Mouse (Mus musculus) ZHBTc4 (cell line): ENCODE data around the gene Cdh23.
A peak's percentile ranks its signal among the peaks of the same experiment; 100 is the strongest.

Experiments used
- DNase-seq: peaks from one replicate; pipeline ENCODE4 v3.0.0-alpha.2; 2011; ENCODE audit warnings: low read depth, low spot score

The Cdh23 gene

DNA sequence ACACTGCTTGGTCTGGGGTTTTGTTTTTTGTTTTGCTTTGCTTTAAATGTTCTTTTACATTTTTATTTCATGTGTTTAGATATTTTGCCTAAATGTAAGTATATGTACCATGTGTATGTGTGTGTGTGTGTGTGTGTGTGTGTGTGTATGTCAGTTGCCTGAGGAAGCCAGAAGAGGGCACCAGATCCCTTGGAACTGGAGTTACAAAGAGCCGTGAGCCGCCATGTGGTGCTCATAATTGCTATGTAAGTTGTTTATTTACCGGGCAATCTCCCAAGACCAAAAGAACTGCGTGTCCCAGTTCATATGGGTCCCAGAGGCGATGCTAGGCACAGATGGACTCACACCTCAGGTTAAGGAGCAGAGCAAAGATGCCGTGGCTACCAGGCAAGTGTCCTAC is 214.9 kb downstream of the Cdh23 start:
- DNase-seq, result peak; percentile 60

DNA sequence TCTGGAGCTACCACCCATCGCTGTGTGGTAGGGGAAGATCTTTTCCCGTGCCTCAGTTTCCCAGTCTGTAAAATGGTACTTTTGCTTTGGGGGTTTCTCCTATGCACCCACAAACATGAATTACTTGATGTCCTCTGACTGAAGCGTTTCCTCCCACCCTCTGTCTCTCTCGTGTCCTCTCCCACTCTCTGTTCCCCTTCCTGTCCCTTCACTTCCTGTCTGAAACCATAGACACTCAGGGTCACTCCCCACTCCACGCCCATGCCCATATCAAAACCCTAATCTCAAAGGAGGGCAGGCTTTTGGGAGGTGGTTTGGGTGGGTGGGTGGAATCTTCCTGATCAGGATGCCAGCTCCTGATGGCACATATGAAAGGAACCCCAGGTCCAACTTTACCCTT is 221.7 kb downstream of the Cdh23 start:
- DNase-seq, result no peak

DNA sequence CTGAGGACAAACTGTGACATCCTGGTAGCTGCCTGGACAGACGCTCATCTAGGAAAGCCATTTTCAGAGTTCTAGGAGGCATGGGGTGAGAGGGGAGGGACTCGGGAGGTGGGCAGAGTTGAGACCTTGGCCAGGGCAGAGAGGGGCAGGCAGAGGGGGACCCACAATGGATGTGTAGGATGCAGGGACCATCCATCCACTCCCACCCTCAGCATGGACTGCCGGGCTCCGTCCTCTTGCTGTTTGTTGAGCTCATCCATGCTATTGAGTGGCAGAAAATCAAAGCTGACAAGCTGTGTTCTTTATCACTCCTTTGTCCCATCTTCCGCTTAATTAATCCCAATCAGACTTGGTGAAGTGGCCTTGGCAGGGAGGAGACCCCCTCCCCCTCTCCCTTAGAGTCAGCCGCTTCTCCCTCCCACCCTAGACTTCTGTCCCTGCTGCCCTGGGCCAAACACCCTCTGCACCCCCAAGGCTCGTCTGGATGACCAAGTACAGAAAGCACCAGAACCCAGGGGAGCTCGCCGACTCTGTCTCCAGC is 222.4 kb downstream of the Cdh23 start:
- DNase-seq, result no peak

DNA sequence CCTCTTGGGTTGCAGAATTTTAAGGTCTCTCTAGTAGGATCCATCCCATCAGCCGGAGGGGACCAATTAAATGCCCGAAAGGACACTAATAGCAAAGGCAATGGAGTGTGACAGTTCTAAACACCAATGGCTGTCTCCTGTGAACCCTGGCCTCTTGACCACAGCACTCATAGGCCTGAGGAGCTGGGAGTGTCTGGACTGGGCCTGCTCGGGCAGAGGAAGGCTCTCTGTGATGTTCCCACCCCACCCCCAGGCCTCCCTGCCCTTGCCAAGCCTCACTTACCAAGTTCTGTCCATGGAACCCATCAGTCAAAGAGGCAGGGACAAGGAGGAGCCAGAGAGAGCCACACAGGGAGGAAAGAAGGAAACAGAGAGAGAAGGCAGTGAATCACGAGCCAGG is 228.5 kb downstream of the Cdh23 start:
- DNase-seq, result no peak

DNA sequence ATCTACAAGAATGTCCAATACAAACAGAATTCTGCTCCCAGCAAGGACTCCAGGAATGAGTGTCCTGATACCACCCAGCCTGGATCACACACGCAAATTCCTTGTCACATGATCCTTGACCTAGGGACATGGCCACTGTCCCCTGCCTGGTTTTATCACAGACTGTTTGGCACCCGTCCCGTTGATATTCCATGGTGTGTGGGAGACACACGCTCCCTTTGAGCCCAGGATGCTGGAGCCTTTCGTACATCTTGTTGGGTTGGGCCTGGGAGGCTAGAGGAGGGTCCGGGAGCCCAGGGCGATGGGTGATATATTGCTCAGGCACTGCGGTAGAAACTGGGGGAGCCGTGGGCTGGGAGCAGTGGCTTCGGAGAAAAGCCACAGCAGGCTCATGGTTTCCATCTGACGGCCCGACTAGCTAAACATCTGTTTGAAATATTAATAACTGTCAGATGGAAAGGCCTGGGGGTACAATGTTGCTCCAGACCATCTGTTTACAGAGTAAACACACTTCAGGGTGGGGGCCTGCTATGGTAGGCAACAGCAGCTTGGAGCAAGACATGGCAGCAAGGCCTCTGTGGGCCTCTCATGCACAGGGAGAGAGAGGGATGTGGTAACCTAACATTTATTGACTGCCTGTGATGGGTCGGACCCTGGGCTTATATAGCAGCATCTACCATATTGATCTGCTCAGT is 232.2 kb downstream of the Cdh23 start:
- DNase-seq, result no peak

DNA sequence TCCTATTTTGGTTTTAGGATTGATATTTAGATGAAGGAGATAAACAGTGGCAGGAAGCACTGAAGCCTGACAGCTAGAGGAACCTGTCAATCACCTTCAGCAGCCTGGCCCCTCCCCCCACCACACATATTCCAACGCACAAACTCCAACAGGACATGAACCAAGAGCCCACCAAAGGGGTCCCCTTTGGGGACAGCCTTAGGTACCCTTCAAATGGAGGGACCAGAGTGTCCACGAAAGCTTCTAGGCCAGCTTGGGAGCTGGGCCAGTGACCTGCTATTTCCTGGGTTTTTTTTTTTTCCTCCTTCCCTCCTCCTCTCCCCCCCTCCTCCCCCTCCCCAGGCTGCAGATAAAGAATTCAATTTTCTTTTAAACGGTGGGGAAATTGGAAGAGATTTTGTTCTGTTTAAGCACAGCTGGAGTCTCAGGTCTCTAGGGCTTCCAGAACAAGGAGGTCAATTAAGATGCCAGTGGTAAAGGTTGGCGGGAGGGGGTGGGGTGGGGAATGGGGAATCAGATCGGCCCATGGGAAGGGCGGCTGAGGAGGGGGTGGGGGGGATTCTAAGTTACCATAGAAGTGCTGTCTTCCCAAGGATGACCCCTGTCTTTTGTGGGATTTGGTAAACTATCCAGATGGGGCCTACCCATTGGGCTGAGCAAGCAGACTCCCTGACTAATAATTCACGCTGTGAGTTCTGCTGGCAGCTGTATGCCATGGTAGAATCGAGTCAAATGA is 239.5 kb downstream of the Cdh23 start:
- DNase-seq, result peak; percentile 36

DNA sequence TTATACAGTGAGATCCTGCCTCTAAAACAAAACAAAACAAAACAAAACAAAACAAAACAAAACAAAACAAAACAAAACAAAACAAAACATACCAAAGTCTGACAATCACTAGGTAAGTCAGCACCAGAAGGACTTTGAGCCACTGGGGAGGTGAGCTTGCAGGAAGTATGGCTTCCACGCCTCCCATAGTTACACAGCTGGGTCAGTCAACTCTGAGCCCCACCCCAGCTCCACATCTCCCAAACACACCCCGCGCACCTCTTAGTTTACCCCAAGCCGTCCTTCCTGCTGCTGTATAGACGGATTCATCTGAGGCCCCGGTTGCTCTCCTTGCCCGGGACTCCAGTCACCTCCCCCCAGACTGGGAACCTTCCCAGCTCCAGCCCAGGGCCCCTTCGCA is 241.1 kb downstream of the Cdh23 start:
- DNase-seq, result no peak

DNA sequence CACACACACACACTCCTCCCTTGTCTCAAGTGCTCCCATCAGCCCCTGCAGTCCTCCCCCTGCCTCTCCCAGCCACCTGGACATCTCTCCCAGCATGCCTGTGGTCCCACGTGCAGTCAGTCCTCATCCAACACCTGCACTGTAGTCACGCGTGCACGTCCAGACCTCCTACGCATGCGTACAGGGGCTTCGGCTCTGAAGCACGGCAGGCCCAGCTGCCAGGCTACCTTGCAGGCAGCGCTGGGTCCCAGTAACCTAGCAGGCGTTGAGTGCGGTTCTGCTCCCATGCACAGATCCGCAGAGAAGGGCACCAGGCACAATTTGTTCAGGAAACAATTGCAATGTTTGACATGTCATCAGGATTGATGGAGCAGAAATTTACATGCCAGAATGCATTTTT is 249.1 kb downstream of the Cdh23 start:
- DNase-seq, result no peak

DNA sequence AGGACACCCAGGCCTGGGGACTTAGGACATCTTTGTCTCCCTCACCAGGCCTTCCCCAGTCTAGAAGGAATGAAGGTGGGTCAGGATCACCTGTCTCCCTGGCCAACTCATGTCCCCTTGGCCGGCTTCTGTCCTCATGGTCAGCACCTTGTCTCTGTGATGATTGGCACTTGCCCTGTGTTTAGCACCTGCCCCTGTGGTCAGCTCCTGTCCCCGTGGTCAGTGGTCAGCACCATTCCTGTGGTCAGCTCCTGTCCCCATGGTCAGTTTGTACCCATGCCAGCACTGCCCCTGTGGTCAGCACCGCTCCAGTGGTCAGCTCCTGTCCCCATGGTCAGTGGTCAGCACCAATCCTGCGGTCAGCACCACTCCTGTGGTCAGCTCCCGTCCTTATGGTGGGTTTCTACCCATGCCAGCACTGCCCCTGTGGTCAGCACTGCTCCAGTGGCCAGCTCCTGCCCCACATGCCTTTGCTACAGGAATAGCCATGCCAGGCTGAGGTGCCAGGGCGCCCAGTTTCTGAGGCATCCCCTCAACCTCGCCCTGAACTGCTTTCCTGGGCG is 251.2 kb downstream of the Cdh23 start:
- no peak for DNase-seq

DNA sequence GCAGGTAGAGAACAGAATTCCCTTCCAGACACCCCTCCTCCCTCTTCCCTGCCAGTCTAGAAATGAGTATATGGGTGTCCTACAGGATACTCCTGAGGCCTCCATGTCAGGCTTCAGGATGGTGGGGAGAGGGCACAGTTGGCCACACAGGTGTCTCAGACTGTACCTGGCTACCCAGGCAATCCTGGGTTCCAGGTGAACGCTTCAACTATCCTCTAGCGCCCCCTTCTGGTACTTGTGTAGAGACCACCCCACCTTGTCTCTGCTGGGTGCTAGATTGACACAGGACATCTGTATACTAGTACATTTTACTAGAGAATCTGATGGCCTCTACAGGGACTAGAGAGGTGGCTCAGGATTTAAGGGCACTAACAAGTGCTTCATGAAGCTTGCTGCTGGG is 253.2 kb downstream of the Cdh23 start:
- peak; percentile 41 for DNase-seq

DNA sequence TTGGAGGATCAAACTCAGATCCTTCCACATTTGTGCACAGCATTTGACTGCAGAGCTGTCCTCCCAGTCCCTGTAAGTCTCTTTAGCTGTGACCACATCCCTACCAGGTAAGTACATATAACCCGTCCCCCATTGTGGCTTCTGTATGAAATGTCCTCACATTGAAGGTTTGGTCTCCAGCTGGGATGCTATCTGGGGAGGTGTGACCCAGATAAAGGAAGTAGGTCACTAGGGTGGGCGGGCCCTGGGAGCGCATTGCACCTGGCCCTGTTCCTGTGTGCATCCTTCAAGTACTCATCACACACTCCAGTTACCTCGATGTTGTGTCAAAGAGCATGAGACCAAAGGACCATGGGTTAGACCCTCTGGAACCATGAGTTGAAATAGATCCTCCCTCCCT is 254.0 kb downstream of the Cdh23 start:
- DNase-seq, result no peak

DNA sequence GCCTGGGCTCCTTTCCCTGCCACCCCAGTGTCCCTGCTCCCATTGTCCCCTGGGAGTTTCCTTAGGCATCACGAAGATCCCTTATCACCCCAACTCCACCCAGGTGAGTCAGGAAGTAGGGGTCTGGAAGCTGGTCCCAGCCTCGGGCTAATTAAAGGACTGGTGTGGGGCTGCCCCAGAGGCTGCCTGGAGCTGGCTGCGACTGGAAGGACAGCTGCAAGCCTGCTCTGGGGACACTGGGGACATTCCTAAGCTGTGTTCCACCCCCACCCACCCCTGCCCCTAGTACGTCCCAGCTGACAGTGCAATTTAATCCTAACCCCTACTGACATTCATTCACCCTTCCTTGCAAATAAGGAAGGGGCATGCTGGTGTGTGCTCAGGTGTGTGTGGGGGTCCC is 263.6 kb downstream of the Cdh23 start:
- no peak for DNase-seq

DNA sequence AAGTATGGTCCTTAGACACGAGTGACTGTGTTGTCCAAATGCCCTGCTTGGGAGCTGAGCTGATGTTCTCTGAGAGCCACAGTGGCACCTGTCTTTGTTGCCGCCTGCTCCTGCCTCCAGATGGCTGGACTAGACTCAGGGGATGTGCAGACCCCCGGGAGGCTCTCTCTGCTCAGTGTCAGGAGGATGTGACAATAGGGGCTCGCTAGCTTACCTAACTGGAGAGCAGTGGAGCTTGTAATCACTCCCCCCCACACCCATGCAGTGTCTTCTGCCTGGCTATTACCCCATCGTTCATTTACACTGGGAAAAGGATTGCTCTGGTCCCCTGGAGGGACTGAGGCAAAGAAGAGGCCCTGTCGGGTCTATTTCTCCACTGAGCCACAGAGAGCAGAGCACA is 265.7 kb downstream of the Cdh23 start:
- DNase-seq, result no peak

DNA sequence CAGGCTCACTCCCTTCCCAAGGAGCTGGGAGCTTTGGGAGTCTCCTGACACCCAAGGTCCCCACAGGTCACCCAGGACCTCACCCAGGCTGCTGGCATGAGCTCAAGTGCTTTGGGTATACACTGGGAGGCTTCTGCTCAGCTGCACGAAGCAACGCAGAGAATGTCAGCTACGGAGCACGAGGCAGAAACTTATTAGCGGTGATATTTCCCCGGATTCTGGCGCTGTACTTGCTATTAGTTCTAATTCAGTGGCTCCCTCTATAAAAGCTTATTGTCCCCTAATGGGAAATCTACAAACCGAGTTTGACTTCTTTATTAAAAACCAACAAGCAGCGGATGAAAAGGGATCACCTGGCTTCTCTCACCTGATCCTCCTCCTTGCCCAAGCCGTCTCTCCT is 266.3 kb downstream of the Cdh23 start:
- DNase-seq, result no peak

DNA sequence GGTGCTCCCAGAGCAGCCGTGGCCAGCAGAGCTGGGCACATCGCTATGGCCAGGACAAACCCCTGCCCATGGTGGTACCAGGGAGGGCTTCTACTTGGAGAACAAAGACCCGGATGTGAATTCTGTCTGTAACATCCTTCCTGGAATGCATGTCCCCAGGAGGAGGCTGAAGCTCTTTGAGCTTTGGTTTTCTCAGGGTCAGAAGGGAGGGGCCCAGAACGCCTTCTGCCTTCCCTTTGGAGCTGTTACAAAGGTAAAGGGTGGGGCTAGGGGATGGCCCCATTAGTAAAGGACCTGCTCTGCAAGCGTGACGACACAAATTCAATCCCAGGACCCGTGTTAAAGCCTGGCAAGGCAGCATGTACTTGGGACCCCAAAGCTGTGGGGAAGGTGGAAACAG is 273.5 kb downstream of the Cdh23 start:
- DNase-seq, result peak; percentile 66

DNA sequence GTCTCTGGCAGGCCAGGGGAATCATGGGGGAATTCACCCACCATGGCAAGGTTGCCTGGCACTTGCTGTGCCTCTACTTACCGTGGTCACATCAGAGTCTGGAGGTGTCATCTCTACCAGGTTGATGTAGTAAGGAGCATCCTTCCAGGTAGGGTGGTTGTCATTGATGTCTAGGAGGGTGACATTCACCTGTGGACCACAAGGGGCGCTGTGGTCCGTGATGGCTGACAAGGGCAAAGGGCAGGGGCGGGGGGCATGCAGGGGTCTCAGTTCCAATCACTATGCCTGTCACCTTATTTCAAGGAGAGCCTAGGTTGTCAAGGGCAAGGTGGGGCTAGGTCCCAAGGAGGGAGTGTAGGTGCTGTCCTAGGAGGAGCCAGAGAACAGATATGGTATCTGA is 276.7 kb downstream of the Cdh23 start:
- peak; percentile 51 for DNase-seq

DNA sequence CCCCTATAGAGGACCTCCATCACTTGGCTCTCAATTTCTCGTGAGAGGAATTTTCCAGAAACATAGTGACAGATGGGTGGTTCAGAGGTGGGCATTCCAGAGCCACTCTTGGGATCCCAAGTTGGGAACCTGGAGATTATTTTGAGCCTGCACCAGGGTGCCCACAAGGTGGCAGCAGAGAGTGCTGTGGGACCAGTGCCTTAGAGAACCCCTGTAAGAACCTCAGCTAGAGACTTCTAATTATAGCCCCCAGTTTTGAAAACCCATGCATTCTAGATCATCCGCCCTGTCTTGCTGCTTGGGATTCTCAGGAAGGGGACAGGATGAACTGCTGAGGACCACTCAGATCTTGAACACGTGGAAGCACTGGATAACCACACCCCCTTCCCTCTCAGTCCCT is 278.2 kb downstream of the Cdh23 start:
- peak; percentile 77 for DNase-seq

DNA sequence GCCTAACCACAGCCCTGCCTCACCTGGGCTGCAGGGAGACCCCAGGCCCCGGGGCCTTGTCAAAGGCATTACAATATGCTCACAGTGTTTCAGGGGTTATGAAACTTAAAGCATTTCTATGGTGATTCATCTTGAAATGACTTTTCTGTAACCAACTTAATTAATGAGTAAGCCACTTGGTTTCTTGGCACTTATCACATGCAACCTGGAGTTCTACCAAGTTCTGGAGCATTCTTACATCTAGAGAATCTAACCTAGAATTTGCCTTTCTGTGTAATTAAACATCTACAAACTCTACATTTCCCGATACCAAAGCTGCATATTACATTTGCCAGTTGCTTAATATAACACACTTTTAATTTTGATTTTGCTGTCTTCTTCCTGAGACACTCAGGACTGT is 279.2 kb downstream of the Cdh23 start:
- DNase-seq, result no peak

DNA sequence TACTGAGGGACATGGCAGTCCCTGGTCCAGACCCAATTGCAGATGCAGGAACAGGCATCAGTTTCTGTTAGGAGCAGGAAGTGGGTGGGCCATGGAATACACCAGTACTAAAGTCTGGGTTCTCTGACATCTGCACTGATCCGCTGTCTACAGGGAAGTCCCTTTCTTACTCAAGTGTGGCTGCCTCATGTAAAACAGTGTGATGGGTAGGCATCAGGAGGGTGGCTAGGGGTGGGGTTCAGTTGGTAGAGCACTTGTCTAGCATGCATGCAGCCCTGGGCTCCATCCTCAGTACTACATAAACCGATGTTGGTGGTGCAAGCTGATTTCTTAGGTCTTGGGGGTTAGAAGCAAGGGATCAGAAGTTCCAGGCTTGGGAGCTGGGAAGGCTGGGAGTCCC is 282.5 kb downstream of the Cdh23 start:
- DNase-seq, result no peak

DNA sequence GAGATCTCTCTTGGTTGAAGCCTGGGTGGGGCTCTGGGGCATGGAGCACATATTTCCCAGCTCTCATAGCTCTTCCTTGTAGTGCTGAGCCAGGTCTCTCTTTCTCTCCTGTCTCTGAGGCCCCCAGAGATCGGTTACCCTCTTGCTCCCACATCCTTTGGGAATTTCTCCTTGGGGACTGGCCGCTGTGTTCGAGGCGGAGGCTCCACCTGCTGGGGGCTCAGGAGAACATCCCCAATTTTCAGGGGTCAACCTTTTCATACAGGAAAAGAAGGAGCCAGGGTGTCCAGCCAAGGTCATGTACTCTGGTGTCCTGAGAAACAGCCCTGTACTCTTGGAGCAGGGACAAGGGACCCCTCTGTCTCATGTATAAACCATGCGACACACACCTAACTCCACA is 284.5 kb downstream of the Cdh23 start:
- peak; percentile 33 for DNase-seq

DNA sequence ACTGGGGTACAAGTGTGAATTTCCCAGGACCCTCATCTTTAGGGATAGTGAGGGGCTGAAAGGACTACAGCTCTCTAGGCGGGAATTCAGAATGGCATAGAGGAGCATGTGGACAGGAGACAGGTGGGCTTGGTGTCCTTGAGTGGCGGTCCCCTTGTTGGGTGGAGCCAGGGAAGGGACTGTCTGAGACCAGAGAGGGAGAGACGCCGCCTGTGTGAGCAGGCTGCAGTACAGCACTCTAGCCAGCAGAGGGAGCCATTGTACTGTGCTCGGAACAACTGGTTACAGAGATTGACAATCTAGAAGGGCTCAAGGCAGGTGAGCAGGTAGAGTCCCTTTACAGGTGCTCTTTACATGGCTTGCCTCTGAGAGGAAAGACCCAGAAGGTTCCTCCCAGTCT is 288.5 kb downstream of the Cdh23 start:
- DNase-seq, result peak; percentile 70

DNA sequence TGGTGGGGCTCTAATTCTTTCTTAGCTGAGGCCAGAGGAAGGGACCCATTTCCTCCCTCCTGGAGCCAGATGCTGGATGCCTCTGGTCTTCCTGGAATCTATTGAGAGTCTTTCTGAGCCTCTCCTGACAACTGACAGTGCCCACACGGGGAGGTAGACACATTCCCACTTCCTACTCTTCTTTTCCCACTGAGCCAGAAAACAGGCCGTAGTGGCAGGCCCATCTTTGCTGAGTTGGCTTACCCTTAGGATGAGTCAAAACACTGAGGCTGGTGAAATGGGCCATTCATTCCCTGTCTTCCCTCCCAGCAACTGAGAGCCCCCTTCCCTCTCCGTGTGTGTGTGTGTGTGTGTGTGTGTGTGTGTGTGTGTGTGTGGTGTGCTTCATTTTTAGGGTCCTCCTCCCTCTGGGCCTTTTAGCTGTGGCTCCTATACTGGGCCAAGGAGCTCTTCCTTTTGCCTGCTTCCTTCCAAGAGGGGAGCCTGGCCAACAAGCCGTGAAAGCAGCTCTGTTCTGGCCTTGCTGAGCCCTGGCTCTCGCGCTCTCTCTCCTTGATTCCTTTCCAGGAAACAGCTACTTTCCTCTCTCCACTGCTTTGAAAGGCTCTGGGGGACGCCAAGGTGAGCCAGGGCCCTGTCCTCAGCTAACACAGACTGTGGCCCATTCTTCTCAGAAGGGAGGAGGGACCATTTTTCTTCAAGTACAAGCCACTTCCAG is 290.7 kb downstream of the Cdh23 start:
- no peak for DNase-seq
